Mouse (Mus musculus): ENCODE measurements around the gene Klf13. TPM values are rescaled to one million over a fixed set of nuclear protein-coding genes. Genes with fewer than 3 reads are reported as not detected.

The Klf13 gene
- total RNA-seq, 2 experiments from 2014 or later, result 43.8 to 63.8 TPM

- peak; percentile 97 for DNase-seq (ENCODE audit: low spot score)
- intact Hi-C loops (cut with DNase I), result loop anchor here (1.0 to 2.0 kb wide), 3 partner anchors 15 to 42 kb away; no protein-coding TSS in a partner anchor
Measured at GRCm38 (mm10) chr7:63896968-63897468, 41.7 kb downstream of the Klf13 start.

GRCm38 (mm10) chr7:63896276-63896967, 42.3 kb downstream of the Klf13 start:
- DNase-seq (ENCODE audit: low spot score), result no peak
- intact Hi-C loops (cut with DNase I), result loop anchor here (2.0 kb wide), 2 partner anchors 40 to 42 kb away; no protein-coding TSS in a partner anchor

- intact Hi-C loops (cut with DNase I), result no loop called here
- DNase-seq (ENCODE audit: low spot score), result no peak
Measured at GRCm38 (mm10) chr7:63895223-63895622, 43.5 kb downstream of the Klf13 start.

GRCm38 (mm10) chr7:63894662-63895061, 44.1 kb downstream of the Klf13 start:
- no peak for DNase-seq (ENCODE audit: low spot score)
- intact Hi-C loops (cut with DNase I), result no loop called here

GRCm38 (mm10) chr7:63893729-63894128, 45.0 kb downstream of the Klf13 start:
- intact Hi-C loops (cut with DNase I), result no loop called here
- DNase-seq (ENCODE audit: low spot score), result no peak

- no peak for DNase-seq (ENCODE audit: low spot score)
Measured at GRCm38 (mm10) chr7:63893201-63893600, 45.5 kb downstream of the Klf13 start.

GRCm38 (mm10) chr7:63891488-63892075, 47.1 kb downstream of the Klf13 start:
- DNase-seq (ENCODE audit: low spot score), result no peak
- intact Hi-C loops (cut with DNase I), result no loop called here

More at GRCm38 (mm10) chr7:63893201-63893600, 45.5 kb downstream of the Klf13 start:
- intact Hi-C loops (cut with DNase I), result no loop called here

GRCm38 (mm10) chr7:63889116-63889975, 49.4 kb downstream of the Klf13 start:
- DNase-seq (ENCODE audit: low spot score), result no peak
- intact Hi-C loops (cut with DNase I), result no loop called here

GRCm38 (mm10) chr7:63888674-63889073, 50.0 kb downstream of the Klf13 start:
- DNase-seq (ENCODE audit: low spot score), result no peak
- intact Hi-C loops (cut with DNase I), result no loop called here

- intact Hi-C loops (cut with DNase I), result no loop called here
- DNase-seq (ENCODE audit: low spot score), result no peak
Measured at GRCm38 (mm10) chr7:63887602-63888123, 51.1 kb downstream of the Klf13 start.

GRCm38 (mm10) chr7:63887034-63887551, 51.6 kb downstream of the Klf13 start:
- intact Hi-C loops (cut with DNase I), result no loop called here
- DNase-seq (ENCODE audit: low spot score), result no peak

GRCm38 (mm10) chr7:63885025-63885424, 53.7 kb downstream of the Klf13 start:
- intact Hi-C loops (cut with DNase I), result no loop called here
- no peak for DNase-seq (ENCODE audit: low spot score)

- no peak for DNase-seq (ENCODE audit: low spot score)
- intact Hi-C loops (cut with DNase I), result loop anchor here (2.0 kb wide), 1 partner anchor 22 kb away; no protein-coding TSS in a partner anchor
Measured at GRCm38 (mm10) chr7:63882739-63883138, 56.0 kb downstream of the Klf13 start.

- intact Hi-C loops (cut with DNase I), result no loop called here
- no peak for DNase-seq (ENCODE audit: low spot score)
Measured at GRCm38 (mm10) chr7:63879583-63879982, 59.1 kb downstream of the Klf13 start.

- no peak for DNase-seq (ENCODE audit: low spot score)
- intact Hi-C loops (cut with DNase I), result no loop called here
Measured at GRCm38 (mm10) chr7:63877610-63878009, 61.1 kb downstream of the Klf13 start.

GRCm38 (mm10) chr7:63876640-63877039, 62.1 kb downstream of the Klf13 start:
- DNase-seq (ENCODE audit: low spot score), result no peak
- intact Hi-C loops (cut with DNase I), result no loop called here

GRCm38 (mm10) chr7:63875686-63876085, 63.0 kb downstream of the Klf13 start:
- no peak for DNase-seq (ENCODE audit: low spot score)
- intact Hi-C loops (cut with DNase I), result no loop called here

- intact Hi-C loops (cut with DNase I), result no loop called here
- no peak for DNase-seq (ENCODE audit: low spot score)
Measured at GRCm38 (mm10) chr7:63873880-63874279, 64.8 kb downstream of the Klf13 start.

GRCm38 (mm10) chr7:63871698-63872097, 67.0 kb downstream of the Klf13 start:
- no peak for DNase-seq (ENCODE audit: low spot score)
- intact Hi-C loops (cut with DNase I), result no loop called here

- intact Hi-C loops (cut with DNase I), result no loop called here
Measured at GRCm38 (mm10) chr7:63868356-63868918, 70.3 kb downstream of the Klf13 start.

More at GRCm38 (mm10) chr7:63868356-63868918, 70.3 kb downstream of the Klf13 start:
- DNase-seq (ENCODE audit: low spot score), result no peak
